In the genomic region with DNA sequence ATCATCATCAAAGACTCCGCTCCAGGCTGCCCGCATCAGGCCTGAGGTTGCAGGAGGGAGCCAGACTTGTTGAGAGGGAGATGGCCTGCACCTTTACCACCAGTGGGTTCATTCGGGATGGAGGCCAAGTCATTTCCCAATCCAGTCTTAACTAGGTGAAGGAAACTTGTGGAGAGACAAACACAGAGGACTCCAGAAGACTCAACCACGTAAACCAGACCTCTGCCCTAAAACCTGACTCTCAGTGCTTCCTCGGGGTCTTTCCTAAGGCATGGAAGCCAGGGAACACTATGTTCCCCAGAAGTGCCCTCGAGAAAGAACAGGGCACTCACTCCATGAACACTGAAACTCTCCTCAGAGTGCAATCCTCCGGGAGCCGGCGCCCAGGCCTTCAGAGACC, we compare ENCODE assay signal across 9 mouse cellular contexts. TPM values are rescaled to one million over a fixed set of nuclear protein-coding genes. Genes with fewer than 3 reads are reported as not detected.
DNase-seq lines count a peak whose midpoint lies in the region; ATAC-seq and TF ChIP-seq lines count a peak whose summit lies in the region.
"Had no signal": no experiment of that assay in that cellular context is flagged by ENCODE, and none has a peak within 500 bp of the region (broad histone marks: within the 10 kb centered on the region; RNA-seq: fewer than 3 reads in every experiment).

No protein-coding gene starts in this region.

- ATAC-seq in heart, embryonic 15.5 days (replicated peaks; ENCODE audit: insufficient number of reproducible peaks, insufficient read depth, low FRiP score, low read depth), result no peak
- ATAC-seq in liver, embryonic 16.5 days (ENCODE audit: low read depth), result no peak

- no peak for TF ChIP-seq POLR2A in embryonic fibroblast, embryonic 13.5 days (IDR thresholded peaks at IDR 0.05; ENCODE audit: low read depth, low read length)

- no peak overlapping the region for H3K27ac ChIP-seq in heart, embryonic 15.5 days
- no peak overlapping the region for H3K27ac ChIP-seq in embryonic fibroblast, embryonic 13.5 days (ENCODE audit: insufficient read depth, low read length)
- H3K27ac ChIP-seq in liver, embryonic 16.5 days (ENCODE audit: low read length), result peak overlapping the region; percentile 6; the same call in 1 of the 2 replicates
- no peak overlapping the region for H3K27ac ChIP-seq in heart, embryonic 10.5 days

- no peak for TF ChIP-seq CTCF in E14TG2a.4 (conservative IDR thresholded peaks at IDR 0.05; ENCODE audit: low read length)
- TF ChIP-seq CTCF in embryonic fibroblast, embryonic 13.5 days (IDR thresholded peaks at IDR 0.05; ENCODE audit: borderline replicate concordance, insufficient read depth, low read length), result no peak

- no peak overlapping the region for H3K9ac ChIP-seq in heart, embryonic 15.5 days
- peak overlapping the region; percentile 92 for H3K9ac ChIP-seq in liver, embryonic 16.5 days (ENCODE audit: low read depth, low read length)

- DNase-seq in heart, adult 11 months, result no peak
- no peak for DNase-seq in ovary, postnatal 14 days (ENCODE audit: low spot score)
- no peak for DNase-seq in Muller cell, postnatal 12 days (ENCODE audit: inconsistent ontology term)
- no peak for DNase-seq in heart, embryonic 10.5 days (ENCODE audit: low spot score)
- DNase-seq: cerebellum, adult 11-12 months had no signal

- H3K4me1 ChIP-seq in heart, embryonic 15.5 days (replicated peaks), result peaks cover 52% of the 10 kb centered on the region
- H3K4me1 ChIP-seq in E14TG2a.4 (replicated peaks; ENCODE audit: low read depth, low read length), result peaks cover 90% of the 10 kb centered on the region
- peaks cover 21% of the 10 kb centered on the region; the same call in 1 of the 2 replicates for H3K4me1 ChIP-seq in embryonic fibroblast, embryonic 13.5 days (ENCODE audit: control insufficient read depth, insufficient read depth, low read length)
- peaks cover 85% of the 10 kb centered on the region for H3K4me1 ChIP-seq in liver, embryonic 16.5 days (ENCODE audit: control insufficient read depth, low read depth, low read length)
- peaks cover 76% of the 10 kb centered on the region for H3K4me1 ChIP-seq in heart, embryonic 10.5 days

- WGBS in heart, embryonic 15.5 days, result 84% methylated on average over 9 of the region's 9 CpGs
- 79% methylated on average over 9 of the region's 9 CpGs for WGBS in liver, embryonic 16.5 days (ENCODE audit: insufficient replicate concordance)
- WGBS in heart, embryonic 10.5 days, result 85% methylated on average over 9 of the region's 9 CpGs

- H3K9me3 ChIP-seq in heart, embryonic 15.5 days (replicated peaks), result no peaks in the 10 kb centered on the region
- no peaks in the 10 kb centered on the region for H3K9me3 ChIP-seq in E14TG2a.4 (ENCODE audit: low read length)
- no peaks in the 10 kb centered on the region for H3K9me3 ChIP-seq in liver, embryonic 16.5 days (replicated peaks; ENCODE audit: control insufficient read depth, low read length)
- H3K9me3 ChIP-seq in heart, embryonic 10.5 days, result no peaks in the 10 kb centered on the region

- H3K36me3 ChIP-seq in heart, embryonic 15.5 days, result no peaks in the 10 kb centered on the region
- H3K36me3 ChIP-seq in E14TG2a.4 (ENCODE audit: insufficient read depth, low read length), result peaks cover 62% of the 10 kb centered on the region
- peaks cover 9% of the 10 kb centered on the region for H3K36me3 ChIP-seq in liver, embryonic 16.5 days (ENCODE audit: control insufficient read depth, insufficient read depth)
- no peaks in the 10 kb centered on the region for H3K36me3 ChIP-seq in heart, embryonic 10.5 days

- H3K4me2 ChIP-seq in heart, embryonic 15.5 days, result peak overlapping the region; percentile 97
- H3K4me2 ChIP-seq in liver, embryonic 16.5 days (ENCODE audit: low read depth, low read length), result peak overlapping the region; percentile 84

- no peaks in the 10 kb centered on the region; the same call in 1 of the 2 replicates for H3K27me3 ChIP-seq in heart, embryonic 15.5 days
- H3K27me3 ChIP-seq in E14TG2a.4 (ENCODE audit: insufficient read depth, low read length), result no peaks in the 10 kb centered on the region
- no peaks in the 10 kb centered on the region for H3K27me3 ChIP-seq in liver, embryonic 16.5 days (ENCODE audit: control insufficient read depth, insufficient read depth, low read depth, low read length)
- H3K27me3 ChIP-seq in heart, embryonic 10.5 days (ENCODE audit: insufficient read depth, poor library complexity, severe bottlenecking), result peaks cover 13% of the 10 kb centered on the region; the same call in 1 of the 2 replicates

- H3K4me3 ChIP-seq in heart, embryonic 15.5 days, result no peak overlapping the region
- H3K4me3 ChIP-seq in E14TG2a.4 (replicated peaks; ENCODE audit: low read length), result peak overlapping the region; percentile 94
- peak overlapping the region; percentile 91 for H3K4me3 ChIP-seq in embryonic fibroblast, embryonic 13.5 days (ENCODE audit: insufficient read depth, low read length)
- peak overlapping the region; percentile 93 for H3K4me3 ChIP-seq in liver, embryonic 16.5 days (ENCODE audit: low read depth, low read length)
- H3K4me3 ChIP-seq in heart, embryonic 10.5 days, result no peak overlapping the region

RNA-seq across cellular contexts. Expression of gene Slc7a5, which starts 2.5 kb away (rescaled TPM):
- polyA plus RNA-seq in heart, embryonic 15.5 days (2015; fragmentation: Nextera tagmentation; extraction: Ambion mirVana), result 12.0 and 17.4 TPM in 2 replicates
- polyA plus RNA-seq in embryonic fibroblast, embryonic 13.5 days (2011; ENCODE audit: insufficient read length, low read depth, missing spikeins), result 125 and 185 TPM in 2 replicates
- polyA plus RNA-seq in liver, embryonic 16.5 days (2015; fragmentation: Nextera tagmentation; extraction: Ambion mirVana), result 32.9 and 36.9 TPM in 2 replicates
- 18.7 and 20.9 TPM in 2 replicates for polyA plus RNA-seq in heart, embryonic 10.5 days (2016; fragmentation: Nextera tagmentation; extraction: Ambion mirVana)

RNA-seq across cellular contexts. Expression of gene Car5a, which starts 39.7 kb away (rescaled TPM):
- not detected in 2 replicates for polyA plus RNA-seq in heart, embryonic 15.5 days (2015; fragmentation: Nextera tagmentation; extraction: Ambion mirVana)
- polyA plus RNA-seq in embryonic fibroblast, embryonic 13.5 days (2011; ENCODE audit: insufficient read length, low read depth, missing spikeins), result 0.53 and 3.5 TPM in 2 replicates
- 5.6 and 8.4 TPM in 2 replicates for polyA plus RNA-seq in liver, embryonic 16.5 days (2015; fragmentation: Nextera tagmentation; extraction: Ambion mirVana)
- polyA plus RNA-seq in heart, embryonic 10.5 days (2016; fragmentation: Nextera tagmentation; extraction: Ambion mirVana), result not detected in 2 replicates

RNA-seq across cellular contexts. Expression of gene Banp, which starts 44.6 kb away (rescaled TPM):
- 25.3 and 29.2 TPM in 2 replicates for polyA plus RNA-seq in heart, embryonic 15.5 days (2015; fragmentation: Nextera tagmentation; extraction: Ambion mirVana)
- 32.1 and 38.9 TPM in 2 replicates for polyA plus RNA-seq in embryonic fibroblast, embryonic 13.5 days (2011; ENCODE audit: insufficient read length, low read depth, missing spikeins)
- polyA plus RNA-seq in liver, embryonic 16.5 days (2015; fragmentation: Nextera tagmentation; extraction: Ambion mirVana), result 17.1 and 20.2 TPM in 2 replicates
- 35.8 and 58.5 TPM in 2 replicates for polyA plus RNA-seq in heart, embryonic 10.5 days (2016; fragmentation: Nextera tagmentation; extraction: Ambion mirVana)

Comparison
In these comparisons a context has a peak if more than half of its experiments do, and no peak if none do; other contexts are left out.
1. H3K4me3 ChIP-seq: peak in E14TG2a.4 (single experiment), embryonic fibroblast, embryonic 13.5 days (single experiment) and liver, embryonic 16.5 days (single experiment); none in heart, embryonic 15.5 days (single experiment) and heart, embryonic 10.5 days (single experiment).